ENCODE assay signal across 33 mouse cellular contexts in the genomic region with DNA sequence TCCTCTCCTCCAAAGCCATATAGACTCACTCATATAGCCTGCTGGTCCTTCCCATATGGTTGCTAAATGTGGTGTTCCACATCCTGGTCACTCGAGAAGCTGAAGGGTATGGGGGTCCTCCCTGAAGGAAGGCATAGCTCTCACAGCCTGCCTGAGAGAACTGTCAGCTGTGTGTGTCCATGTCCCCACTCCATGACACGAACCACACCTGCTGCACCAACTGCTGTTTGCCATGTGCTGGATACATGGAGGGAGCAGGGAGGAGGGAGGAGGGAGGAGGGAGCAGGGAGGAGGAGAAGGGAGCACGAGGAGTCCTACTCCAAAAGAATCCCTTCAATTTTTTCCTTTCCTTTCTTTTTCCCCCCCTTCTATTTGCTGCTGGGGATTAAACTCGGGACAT. TPM values are rescaled to one million over a fixed set of nuclear protein-coding genes. Genes with fewer than 3 reads are reported as not detected.
"Had no signal": no experiment of that assay in that cellular context is flagged by ENCODE, and none has a peak within 500 bp of the region (broad histone marks: within the 10 kb centered on the region; RNA-seq: fewer than 3 reads in every experiment).

No protein-coding gene starts in this region.

- H3K9ac ChIP-seq: limb, embryonic 12.5 days; limb, embryonic 13.5 days; limb, embryonic 15.5 days; liver, embryonic 12.5 days; liver, embryonic 13.5 days; liver, embryonic 14.5 days; liver, embryonic 15.5 days; liver, postnatal 0 days; lung, embryonic 14.5 days; lung, embryonic 15.5 days; midbrain, embryonic 12.5 days; midbrain, embryonic 13.5 days; midbrain, embryonic 15.5 days had no signal

- H3K27ac ChIP-seq: limb, embryonic 10.5 days; limb, embryonic 12.5 days; limb, embryonic 13.5 days; limb, embryonic 15.5 days; liver, embryonic 12.5 days; liver, embryonic 13.5 days; liver, embryonic 14.5 days; liver, embryonic 15.5 days; lung, embryonic 15.5 days; macrophage; midbrain, embryonic 10.5 days; midbrain, embryonic 12.5 days; midbrain, embryonic 13.5 days; midbrain, embryonic 15.5 days had no signal

- H3K4me3 ChIP-seq: limb, embryonic 10.5 days; limb, embryonic 12.5 days; limb, embryonic 13.5 days; limb, embryonic 15.5 days; liver, embryonic 12.5 days; liver, embryonic 13.5 days; liver, embryonic 15.5 days; lung, embryonic 15.5 days; megakaryocyte, embryonic 14.5 days; midbrain, embryonic 10.5 days; midbrain, embryonic 12.5 days; midbrain, embryonic 13.5 days; midbrain, embryonic 15.5 days had no signal

- H3K9me3 ChIP-seq: limb, embryonic 10.5 days; limb, embryonic 12.5 days; limb, embryonic 13.5 days; limb, embryonic 15.5 days; liver, embryonic 12.5 days; liver, embryonic 13.5 days; liver, embryonic 15.5 days; lung, embryonic 15.5 days; megakaryocyte, embryonic 14.5 days; midbrain, embryonic 12.5 days; midbrain, embryonic 13.5 days; midbrain, embryonic 15.5 days had no signal

- DNase-seq: left cerebral cortex, postnatal 4 days; liver; liver, embryonic 13.5 days; liver, postnatal 0 days; lung, adult 18-20 months; lung, adult 2 months; lung, embryonic 14.5 days; lung, postnatal 10 days; lung, postnatal 14 days; lung, postnatal 36 days; lung, postnatal 4 days; midbrain, embryonic 14.5 days had no signal

- H3K4me2 ChIP-seq: limb, embryonic 12.5 days; limb, embryonic 13.5 days; limb, embryonic 15.5 days; liver, embryonic 11.5 days; liver, embryonic 12.5 days; liver, embryonic 13.5 days; liver, embryonic 15.5 days; lung, embryonic 14.5 days; lung, embryonic 15.5 days; midbrain, embryonic 11.5 days; midbrain, embryonic 12.5 days; midbrain, embryonic 13.5 days; midbrain, embryonic 15.5 days had no signal

- ATAC-seq: liver, embryonic 12.5 days; liver, postnatal 0 days; lung, postnatal 0 days; midbrain, embryonic 13.5 days; midbrain, embryonic 15.5 days; midbrain, embryonic 16.5 days had no signal

- H3K4me1 ChIP-seq: limb, embryonic 10.5 days; limb, embryonic 13.5 days; limb, embryonic 15.5 days; liver, embryonic 12.5 days; liver, embryonic 13.5 days; liver, embryonic 15.5 days; lung, embryonic 15.5 days; megakaryocyte, embryonic 14.5 days; midbrain, embryonic 10.5 days; midbrain, embryonic 12.5 days; midbrain, embryonic 13.5 days; midbrain, embryonic 15.5 days had no signal

- H3K36me3 ChIP-seq: limb, embryonic 10.5 days; limb, embryonic 12.5 days; limb, embryonic 13.5 days; liver, embryonic 12.5 days; liver, embryonic 13.5 days; liver, embryonic 15.5 days; lung, embryonic 15.5 days; midbrain, embryonic 10.5 days; midbrain, embryonic 12.5 days; midbrain, embryonic 13.5 days; midbrain, embryonic 15.5 days had no signal

- H3K27me3 ChIP-seq: limb, embryonic 12.5 days; limb, embryonic 13.5 days; limb, embryonic 15.5 days; liver, embryonic 12.5 days; liver, embryonic 13.5 days; liver, embryonic 15.5 days; lung, embryonic 15.5 days; midbrain, embryonic 12.5 days; midbrain, embryonic 13.5 days; midbrain, embryonic 15.5 days had no signal

RNA-seq across cellular contexts. Expression of a gene that starts 30.8 kb away (rescaled TPM):
- total RNA-seq: megakaryocyte progenitor cell, adult 5-6 weeks; megakaryocyte-erythroid progenitor cell, adult 5-6 weeks; monocyte, adult 5-6 weeks had no signal
- polyA plus RNA-seq: macrophage had no signal
